In the genomic region with DNA sequence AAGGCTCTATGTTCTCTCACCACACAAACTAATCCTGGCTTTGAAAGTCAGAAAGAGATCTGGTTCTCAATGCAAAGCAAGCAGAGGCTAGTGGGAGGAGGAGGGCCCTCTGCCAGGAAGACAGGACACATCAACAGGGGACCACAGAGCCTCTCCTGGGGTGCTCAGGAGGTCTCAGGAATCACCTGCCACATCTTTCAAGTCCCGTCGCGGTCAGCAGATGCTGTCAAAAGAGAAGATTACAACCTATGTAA, we compare ENCODE assay signal across 1 mouse cellular context.
TF ChIP-seq lines count a peak whose summit lies in the region.

No protein-coding gene starts in this region.

TF ChIP-seq in CH12.LX, 34 proteins besides CTCF, POLR2A, EP300 and RAD21 (continued from another document):
- TF ChIP-seq TCF12 (IDR thresholded peaks at IDR 0.05; ENCODE audit: low read depth, low read length), result no peak
- no peak for TF ChIP-seq PAX5 (IDR thresholded peaks at IDR 0.05; ENCODE audit: low read length)
- TF ChIP-seq TBP (conservative IDR thresholded peaks at IDR 0.05; ENCODE audit: low read depth, low read length), result 0 out of 2 replicates have a peak, but pooled peaks have one; percentile 19
- no peak for TF ChIP-seq E2F4 (IDR thresholded peaks at IDR 0.05; ENCODE audit: insufficient replicate concordance, low read depth, low read length)
- no peak for TF ChIP-seq JUN (IDR thresholded peaks at IDR 0.05; ENCODE audit: insufficient read depth, low read depth, low read length)
- TF ChIP-seq HCFC1 (IDR thresholded peaks at IDR 0.05; ENCODE audit: low read depth, low read length), result no peak
- TF ChIP-seq RCOR1 (conservative IDR thresholded peaks at IDR 0.05; ENCODE audit: low read depth, low read length), result no peak
